Mouse (Mus musculus) embryonic facial prominence, embryonic 15.5 days (tissue): Measurements from ENCODE around the gene Wdr1. TPM values are rescaled to one million over a fixed set of nuclear protein-coding genes. Genes with fewer than 3 reads are reported as not detected.
A peak's percentile ranks its signal among the peaks of the same experiment; 100 is the strongest.

ENCODE experiments used
- ATAC-seq: fragments of 200-750 bp; cut with Nextera tagmentation; 2 replicates; pipeline ENCODE4 v1.8.0; 2017; ENCODE audit warnings: low read depth, moderate TSS enrichment; ENCODE audit not compliant: insufficient number of reproducible peaks, low FRiP score, low TSS enrichment
- H3K27ac ChIP-seq: fragments of 300-500 bp; sonication (generic); replicated peaks from 2 replicates; pipeline ENCODE4 v1.5.1; 2015; ENCODE audit warnings: mild to moderate bottlenecking, inconsistent platforms
- H3K27me3 ChIP-seq: fragments of 300-500 bp; sonication (generic); 2 replicates; pipeline ENCODE4 v1.6.1; 2015; ENCODE audit warnings: inconsistent platforms
- H3K36me3 ChIP-seq: fragments of 300-500 bp; sonication (generic); 2 replicates; pipeline ENCODE4 v1.6.1; 2015; ENCODE audit warnings: mild to moderate bottlenecking, inconsistent platforms
- H3K4me1 ChIP-seq: fragments of 300-500 bp; sonication (generic); 2 replicates; pipeline ENCODE4 v1.6.1; 2015; ENCODE audit warnings: inconsistent platforms
- H3K4me2 ChIP-seq: fragments of 300-500 bp; sonication (generic); replicated peaks from 2 replicates; pipeline ENCODE4 v1.6.1; 2015; ENCODE audit warnings: mild to moderate bottlenecking, inconsistent platforms
- H3K4me3 ChIP-seq: fragments of 300-500 bp; sonication (generic); replicated peaks from 2 replicates; pipeline ENCODE4 v1.5.1; 2015; ENCODE audit warnings: mild to moderate bottlenecking, inconsistent platforms
- H3K9ac ChIP-seq: fragments of 300-500 bp; sonication (generic); 2 replicates; pipeline ENCODE4 v1.6.1; 2015; ENCODE audit warnings: inconsistent platforms
- H3K9me3 ChIP-seq: fragments of 300-500 bp; sonication (generic); replicated peaks from 2 replicates; pipeline ENCODE4 v1.6.1; 2016; ENCODE audit warnings: inconsistent platforms
- WGBS: fragments of 180-500 bp; shearing (Covaris S2); methylation state at CpG from one replicate; pipeline ENCODE4 v1.1.7; 2015; 5-methylcytosine and 5-hydroxymethylcytosine counted together
- polyA plus RNA-seq: library from polyadenylated mRNA; unstranded; fragments of >200 nt; fragmentation: Nextera tagmentation; extraction: Ambion mirVana; gene quantifications from 2 replicates; pipeline ENCODE4 v1.2.1, GENCODE M21; 2015

The Wdr1 gene
- polyA plus RNA-seq, 1 experiment from 2014 or later, result 223 TPM

GRCm38 (mm10) chr5:38560586-38561425 lies 2.2 kb downstream of the Wdr1 start:
- peak overlapping the region; percentile 83 for H3K4me2 ChIP-seq
- WGBS, result under 1% methylated on average over 41 of the region's 41 CpGs
- peak; percentile 4; the same call in 1 of the 2 replicates for ATAC-seq
- peak overlapping the region; percentile 99 for H3K27ac ChIP-seq
- peaks cover 36% of the 10 kb centered on the region for H3K36me3 ChIP-seq
- no peaks in the 10 kb centered on the region for H3K27me3 ChIP-seq
- peaks cover 40% of the 10 kb centered on the region for H3K4me1 ChIP-seq
- H3K4me3 ChIP-seq, result peak overlapping the region; percentile 94
- H3K9me3 ChIP-seq, result no peaks in the 10 kb centered on the region
- H3K9ac ChIP-seq, result peak overlapping the region; percentile 86

GRCm38 (mm10) chr5:38558831-38559230 lies 4.2 kb downstream of the Wdr1 start:
- no peak overlapping the region for H3K9ac ChIP-seq
- H3K4me2 ChIP-seq, result no peak overlapping the region
- H3K4me1 ChIP-seq, result peaks cover 52% of the 10 kb centered on the region
- no peak overlapping the region for H3K27ac ChIP-seq
- peaks cover 42% of the 10 kb centered on the region for H3K36me3 ChIP-seq
- H3K9me3 ChIP-seq, result no peaks in the 10 kb centered on the region
- 78% methylated on average over 5 of the region's 5 CpGs for WGBS
- no peaks in the 10 kb centered on the region for H3K27me3 ChIP-seq
- ATAC-seq, result no peak
- no peak overlapping the region for H3K4me3 ChIP-seq

- Histone ChIP-seq H3K27me3 (no peaks in the 10 kb centered on the region), H3K36me3 (peaks cover 42% of the 10 kb centered on the region), H3K9me3 (no peaks in the 10 kb centered on the region), H3K27ac (no peak overlapping the region), H3K4me1 (peaks cover 57% of the 10 kb centered on the region), H3K9ac (no peak overlapping the region), H3K4me3 (no peak overlapping the region), H3K4me2 (no peak overlapping the region)
- no peak for ATAC-seq
- 87% methylated on average over 4 of the region's 4 CpGs for WGBS
Observed at GRCm38 (mm10) chr5:38557811-38558210, 5.2 kb downstream of the Wdr1 start.

GRCm38 (mm10) chr5:38556406-38556805 lies 6.6 kb downstream of the Wdr1 start:
- Histone ChIP-seq H3K4me3 (no peak overlapping the region), H3K4me1 (peaks cover 53% of the 10 kb centered on the region), H3K9me3 (no peaks in the 10 kb centered on the region), H3K27ac (no peak overlapping the region), H3K9ac (no peak overlapping the region), H3K36me3 (peaks cover 50% of the 10 kb centered on the region), H3K27me3 (no peaks in the 10 kb centered on the region), H3K4me2 (no peak overlapping the region)
- 84% methylated on average over 3 of the region's 3 CpGs for WGBS
- ATAC-seq, result no peak

- Histone ChIP-seq H3K4me3 (no peak overlapping the region), H3K9ac (no peak overlapping the region), H3K27me3 (no peaks in the 10 kb centered on the region), H3K4me1 (peaks cover 59% of the 10 kb centered on the region), H3K36me3 (peaks cover 53% of the 10 kb centered on the region), H3K27ac (peak overlapping the region; percentile 25; the same call in 1 of the 2 replicates), H3K4me2 (no peak overlapping the region), H3K9me3 (no peaks in the 10 kb centered on the region)
- no peak for ATAC-seq
- 20% methylated on average over 3 of the region's 3 CpGs for WGBS
Observed at GRCm38 (mm10) chr5:38553953-38554352, 9.1 kb downstream of the Wdr1 start.

- Histone ChIP-seq H3K27ac (no peak overlapping the region), H3K4me3 (no peak overlapping the region), H3K4me1 (peaks cover 57% of the 10 kb centered on the region), H3K36me3 (peaks cover 53% of the 10 kb centered on the region), H3K9me3 (no peaks in the 10 kb centered on the region), H3K9ac (no peak overlapping the region), H3K4me2 (no peak overlapping the region), H3K27me3 (no peaks in the 10 kb centered on the region)
- 89% methylated on average over 4 of the region's 4 CpGs for WGBS
- no peak for ATAC-seq
Observed at GRCm38 (mm10) chr5:38553491-38553890, 9.5 kb downstream of the Wdr1 start.

- ATAC-seq, result no peak
- Histone ChIP-seq H3K27me3 (no peaks in the 10 kb centered on the region), H3K9me3 (no peaks in the 10 kb centered on the region), H3K27ac (0 out of 2 replicates have a peak overlapping the region, but pooled peaks have one; percentile 29), H3K4me3 (no peak overlapping the region), H3K36me3 (peaks cover 56% of the 10 kb centered on the region), H3K4me1 (peaks cover 52% of the 10 kb centered on the region), H3K9ac (no peak overlapping the region), H3K4me2 (no peak overlapping the region)
- 72% methylated on average over 3 of the region's 3 CpGs for WGBS
Observed at GRCm38 (mm10) chr5:38552615-38553014, 10.4 kb downstream of the Wdr1 start.

GRCm38 (mm10) chr5:38550221-38550768 lies 12.7 kb downstream of the Wdr1 start:
- peak overlapping the region; percentile 85 for H3K27ac ChIP-seq
- H3K4me3 ChIP-seq, result no peak overlapping the region
- H3K4me2 ChIP-seq, result no peak overlapping the region
- H3K4me1 ChIP-seq, result peaks cover 52% of the 10 kb centered on the region
- no peak for ATAC-seq
- H3K36me3 ChIP-seq, result peaks cover 60% of the 10 kb centered on the region
- H3K9ac ChIP-seq, result no peak overlapping the region
- WGBS, result 56% methylated on average over 1 of the region's 1 CpGs
- H3K9me3 ChIP-seq, result no peaks in the 10 kb centered on the region
- H3K27me3 ChIP-seq, result no peaks in the 10 kb centered on the region

- Histone ChIP-seq H3K9ac (no peak overlapping the region), H3K27ac (peak overlapping the region; percentile 85), H3K9me3 (no peaks in the 10 kb centered on the region), H3K27me3 (no peaks in the 10 kb centered on the region), H3K4me2 (no peak overlapping the region), H3K36me3 (peaks cover 67% of the 10 kb centered on the region), H3K4me1 (peaks cover 46% of the 10 kb centered on the region), H3K4me3 (no peak overlapping the region)
- peak; percentile 77 for ATAC-seq
- 35% methylated on average over 3 of the region's 3 CpGs for WGBS
Observed at GRCm38 (mm10) chr5:38549461-38549909, 13.5 kb downstream of the Wdr1 start.

GRCm38 (mm10) chr5:38547375-38547774 lies 15.6 kb downstream of the Wdr1 start:
- Histone ChIP-seq H3K4me1 (peaks cover 37% of the 10 kb centered on the region), H3K27me3 (no peaks in the 10 kb centered on the region), H3K27ac (no peak overlapping the region), H3K4me3 (no peak overlapping the region), H3K36me3 (peaks cover 88% of the 10 kb centered on the region), H3K9ac (no peak overlapping the region), H3K9me3 (no peaks in the 10 kb centered on the region), H3K4me2 (no peak overlapping the region)
- ATAC-seq, result no peak
- 59% methylated on average over 6 of the region's 6 CpGs for WGBS
